Mouse (Mus musculus) macrophage (primary cell): ENCODE measurements around the gene Rars. TPM values are rescaled to one million over a fixed set of nuclear protein-coding genes. Genes with fewer than 3 reads are reported as not detected.
"Not testable (repeated sequence)": the region's sequence is repeated elsewhere in the genome, so short reads cannot be mapped to it uniquely, and the experiment has no call there.

Experiments
- H3K27ac ChIP-seq: fragments of 350-480 bp; formaldehyde crosslinking; 2 replicates; pipeline ENCODE4 v1.9.0; 2021
- H3K36me3 ChIP-seq: fragments of 350-480 bp; formaldehyde crosslinking; 2 replicates; pipeline ENCODE4 v1.9.0; 2021; ENCODE audit errors: inconsistent target
- H3K4me3 ChIP-seq: fragments of 350-480 bp; formaldehyde crosslinking; 2 replicates; pipeline ENCODE4 v1.9.0; 2021; ENCODE audit errors: inconsistent target
- H3K79me2 ChIP-seq: fragments of 350-480 bp; formaldehyde crosslinking; 2 replicates; pipeline ENCODE4 v1.9.0; 2021; ENCODE audit errors: inconsistent target
- WGBS: methylation state at CpG from one replicate; pipeline ENCODE4 v1.1.7; 2026; ENCODE audit warnings: inconsistent platforms; ENCODE audit not compliant: missing documents; 5-methylcytosine and 5-hydroxymethylcytosine counted together
- polyA plus RNA-seq: library from polyadenylated mRNA; stranded (reverse); fragments of 250-400 nt; gene quantifications from 3 replicates; pipeline ENCODE4 v1.2.4, GENCODE M21; 2018; ENCODE audit warnings: inconsistent platforms

Gene Rars
- polyA plus RNA-seq, 1 experiment from 2014 or later: 102 TPM

GRCm38 (mm10) chr11:35853651-35854050 is 19.3 kb upstream of the Rars start:
- 93% methylated on average over 4 of the region's 4 CpGs for WGBS
- no peak overlapping the region for H3K27ac ChIP-seq
- no peaks in the 10 kb centered on the region for H3K79me2 ChIP-seq
- no peak overlapping the region for H3K4me3 ChIP-seq
- no peaks in the 10 kb centered on the region for H3K36me3 ChIP-seq

GRCm38 (mm10) chr11:35852731-35853130 is 18.4 kb upstream of the Rars start:
- no peaks in the 10 kb centered on the region for H3K79me2 ChIP-seq
- H3K36me3 ChIP-seq: no peaks in the 10 kb centered on the region
- H3K27ac ChIP-seq: no peak overlapping the region
- 45% methylated on average over 4 of the region's 4 CpGs for WGBS
- H3K4me3 ChIP-seq: no peak overlapping the region

- 75% methylated on average over 9 of the region's 9 CpGs for WGBS
- Histone ChIP-seq H3K36me3 (no peaks in the 10 kb centered on the region), H3K79me2 (no peaks in the 10 kb centered on the region), H3K4me3 (no peak overlapping the region), H3K27ac (no peak overlapping the region)
These were observed 10.0 kb upstream of the Rars start for GRCm38 (mm10) chr11:35844299-35844698.

GRCm38 (mm10) chr11:35842560-35842959 is 8.3 kb upstream of the Rars start:
- H3K27ac ChIP-seq, H3K79me2 ChIP-seq, H3K36me3 ChIP-seq, H3K4me3 ChIP-seq: not testable (repeated sequence)
- 60% methylated on average over 1 of the region's 4 CpGs for WGBS

GRCm38 (mm10) chr11:35841738-35842325 is 7.5 kb upstream of the Rars start:
- no peak overlapping the region for H3K4me3 ChIP-seq
- WGBS: 54% methylated on average over 21 of the region's 21 CpGs
- no peaks in the 10 kb centered on the region for H3K79me2 ChIP-seq
- no peak overlapping the region for H3K27ac ChIP-seq
- no peaks in the 10 kb centered on the region for H3K36me3 ChIP-seq

- not testable (repeated sequence) for H3K27ac ChIP-seq, H3K79me2 ChIP-seq, H3K36me3 ChIP-seq, H3K4me3 ChIP-seq
- WGBS: 95% methylated on average over 4 of the region's 4 CpGs
These were observed 6.5 kb upstream of the Rars start for GRCm38 (mm10) chr11:35840806-35841205.

GRCm38 (mm10) chr11:35840282-35840681 is 6.0 kb upstream of the Rars start:
- H3K79me2 ChIP-seq: no peaks in the 10 kb centered on the region
- no peaks in the 10 kb centered on the region for H3K36me3 ChIP-seq
- 91% methylated on average over 7 of the region's 7 CpGs for WGBS
- no peak overlapping the region for H3K27ac ChIP-seq
- H3K4me3 ChIP-seq: no peak overlapping the region

- WGBS: 10% methylated on average over 28 of the region's 28 CpGs
- Histone ChIP-seq H3K36me3 (no peaks in the 10 kb centered on the region), H3K27ac (peak overlapping the region; percentile 62), H3K4me3 (peak overlapping the region; percentile 17), H3K79me2 (peaks cover 5% of the 10 kb centered on the region)
These were observed 4.3 kb upstream of the Rars start for GRCm38 (mm10) chr11:35838345-35839338.

- peaks cover 2% of the 10 kb centered on the region; the same call in 1 of the 2 replicates for H3K36me3 ChIP-seq
- H3K27ac ChIP-seq: peak overlapping the region; percentile 62
- H3K79me2 ChIP-seq: peaks cover 17% of the 10 kb centered on the region
- H3K4me3 ChIP-seq: peak overlapping the region; percentile 17; the same call in 1 of the 2 replicates
- 73% methylated on average over 5 of the region's 5 CpGs for WGBS
These were observed 3.1 kb upstream of the Rars start for GRCm38 (mm10) chr11:35837156-35838126.

- Histone ChIP-seq H3K4me3 (peak overlapping the region; percentile 86), H3K27ac (peak overlapping the region; percentile 62), H3K79me2 (peaks cover 57% of the 10 kb centered on the region), H3K36me3 (peaks cover 39% of the 10 kb centered on the region)
- WGBS: 31% methylated on average over 6 of the region's 6 CpGs
These were observed 1.0 kb downstream of the Rars start for GRCm38 (mm10) chr11:35833270-35833669.

GRCm38 (mm10) chr11:35832139-35832538 is 2.2 kb downstream of the Rars start:
- peak overlapping the region; percentile 86; the same call in 1 of the 2 replicates for H3K4me3 ChIP-seq
- H3K27ac ChIP-seq: peak overlapping the region; percentile 62; the same call in 1 of the 2 replicates
- peaks cover 45% of the 10 kb centered on the region for H3K36me3 ChIP-seq
- peaks cover 57% of the 10 kb centered on the region for H3K79me2 ChIP-seq
- 68% methylated on average over 3 of the region's 4 CpGs for WGBS

GRCm38 (mm10) chr11:35827714-35828113 is 6.6 kb downstream of the Rars start:
- Histone ChIP-seq H3K79me2 (peaks cover 43% of the 10 kb centered on the region), H3K27ac (peak overlapping the region; percentile 22; the same call in 1 of the 2 replicates), H3K36me3 (peaks cover 88% of the 10 kb centered on the region), H3K4me3 (no peak overlapping the region)
- 15% methylated on average over 6 of the region's 6 CpGs for WGBS

- H3K36me3 ChIP-seq: peaks cover 99% of the 10 kb centered on the region
- 91% methylated on average over 12 of the region's 12 CpGs for WGBS
- no peak overlapping the region for H3K4me3 ChIP-seq
- no peak overlapping the region for H3K27ac ChIP-seq
- H3K79me2 ChIP-seq: peaks cover 6% of the 10 kb centered on the region; the same call in 1 of the 2 replicates
These were observed 18.0 kb downstream of the Rars start for GRCm38 (mm10) chr11:35816316-35816715.

- no peaks in the 10 kb centered on the region for H3K79me2 ChIP-seq
- no peak overlapping the region for H3K27ac ChIP-seq
- WGBS: 93% methylated on average over 10 of the region's 10 CpGs
- no peak overlapping the region for H3K4me3 ChIP-seq
- peaks cover 92% of the 10 kb centered on the region for H3K36me3 ChIP-seq
These were observed 22.8 kb downstream of the Rars start for GRCm38 (mm10) chr11:35811458-35811857.
